Mouse (Mus musculus) spleen, embryonic (tissue): ENCODE results near the gene Zfhx2.

ENCODE experiments used
- CTCF ChIA-PET: fragments of 350-600 bp; sonication (Branson Sonifier 250); formaldehyde crosslinking; loops from one replicate; lab custom pipeline; 2022; lab: Charles Lee

Gene Zfhx2

DNA sequence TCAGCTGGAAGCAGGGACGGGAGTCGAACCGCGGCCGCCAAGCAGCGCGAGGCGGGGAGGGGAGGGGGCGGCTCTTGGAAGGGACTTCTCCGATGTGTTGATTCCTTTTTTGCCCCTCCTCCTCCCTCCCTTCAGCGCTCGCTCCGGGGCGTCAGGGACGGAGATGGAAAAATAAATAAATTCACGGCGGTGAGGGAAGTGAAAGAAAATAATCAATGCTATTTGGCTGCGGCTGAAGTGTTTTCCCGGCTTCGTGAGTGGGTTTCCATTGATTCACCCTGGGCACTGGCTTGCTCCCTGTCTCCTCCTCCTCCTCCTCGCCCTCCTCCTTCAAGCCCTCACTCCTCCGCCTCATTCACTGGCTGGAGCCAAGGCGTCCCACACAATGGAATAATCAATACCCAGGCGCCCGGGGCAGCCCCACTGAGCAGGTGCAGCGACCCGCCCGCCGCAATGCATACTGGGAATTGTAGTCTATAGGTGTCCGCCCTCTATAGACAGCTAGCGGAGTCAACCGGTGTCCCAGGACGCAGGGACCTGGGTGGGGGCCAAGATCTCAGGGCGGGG is at the start of gene Zfhx2:
Gene Zfhx2 (minus strand): TSS at position 314 of the 567 bp plus-strand sequence.
- CTCF ChIA-PET, result no interaction called here

DNA sequence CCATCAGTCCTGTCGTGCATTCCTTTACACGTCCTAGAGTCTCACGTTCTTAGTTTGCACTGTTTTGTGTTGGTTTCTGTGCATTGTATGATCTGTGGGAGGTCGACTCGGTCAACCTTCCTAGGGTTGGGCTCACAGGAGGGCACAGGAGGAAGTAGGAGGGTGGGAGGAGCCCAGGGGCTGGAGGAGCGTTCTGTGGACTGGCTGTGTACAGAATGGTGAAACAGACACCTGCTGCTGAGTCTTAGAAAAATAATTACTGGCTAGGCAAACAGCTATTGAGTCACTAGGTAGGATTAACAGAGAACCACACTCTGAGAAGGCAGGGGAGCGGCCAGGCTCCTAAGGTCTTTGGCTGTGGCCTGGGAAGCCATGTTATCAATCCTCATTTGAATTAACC is 47.2 kb upstream of the Zfhx2 start:
- CTCF ChIA-PET, result no interaction called here

DNA sequence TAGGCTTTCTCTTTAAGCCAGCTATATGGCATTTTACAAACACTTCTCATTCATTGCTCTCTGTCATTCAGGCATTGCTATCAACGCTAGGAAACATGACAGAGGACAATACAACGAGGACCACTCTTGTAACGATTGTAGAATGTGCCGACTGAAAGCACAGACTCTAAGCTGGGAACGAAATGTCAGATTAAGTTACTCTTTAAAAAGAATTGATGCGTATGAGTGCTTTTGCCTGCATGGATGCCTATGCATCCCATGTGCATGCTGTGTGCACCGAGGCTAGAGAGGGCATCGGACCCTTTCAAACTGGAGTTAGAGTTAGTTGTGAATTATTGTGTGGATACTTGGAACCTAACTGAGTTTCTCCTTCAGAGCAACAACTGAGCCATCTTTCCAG is 43.6 kb upstream of the Zfhx2 start:
- CTCF ChIA-PET, result no interaction called here

DNA sequence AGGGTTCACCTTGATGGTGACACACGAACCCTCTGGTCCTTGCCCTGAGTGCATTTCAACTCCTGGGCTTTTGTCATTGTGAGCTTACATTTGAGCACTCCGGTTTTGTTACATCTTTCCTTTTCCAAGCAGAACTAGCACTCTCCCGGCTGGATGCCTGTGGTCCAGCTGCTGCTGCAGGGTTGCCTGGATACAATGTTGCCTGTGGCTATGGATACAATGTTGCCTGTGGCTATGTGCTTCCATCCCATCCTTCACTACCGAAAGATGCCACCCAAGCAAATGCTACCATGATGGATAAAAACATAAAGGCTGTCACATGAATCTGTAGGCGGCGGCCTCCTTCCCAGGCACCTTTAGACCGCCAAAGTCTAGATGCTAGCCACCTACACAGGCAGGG is 34.4 kb upstream of the Zfhx2 start:
- CTCF ChIA-PET, result no interaction called here

DNA sequence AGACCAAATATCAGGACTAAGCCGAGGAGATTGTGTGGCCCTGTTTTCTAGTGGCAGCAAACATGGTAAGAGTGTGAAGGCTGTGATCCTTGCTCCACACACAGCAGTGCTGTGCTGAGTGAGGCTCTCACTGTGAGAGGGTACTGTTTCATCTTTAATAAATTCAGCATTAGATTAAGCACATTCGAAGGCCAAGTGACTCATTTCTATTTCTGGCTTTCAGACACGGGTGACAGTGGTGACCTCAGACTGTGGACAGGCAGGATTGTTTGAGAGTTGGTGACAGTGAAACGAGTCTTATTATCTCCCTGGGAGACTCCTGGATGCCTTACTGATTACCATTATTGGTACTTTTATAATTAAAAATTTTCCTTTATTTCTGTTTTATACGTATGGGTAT is 33.6 kb upstream of the Zfhx2 start:
- CTCF ChIA-PET, result no interaction called here

DNA sequence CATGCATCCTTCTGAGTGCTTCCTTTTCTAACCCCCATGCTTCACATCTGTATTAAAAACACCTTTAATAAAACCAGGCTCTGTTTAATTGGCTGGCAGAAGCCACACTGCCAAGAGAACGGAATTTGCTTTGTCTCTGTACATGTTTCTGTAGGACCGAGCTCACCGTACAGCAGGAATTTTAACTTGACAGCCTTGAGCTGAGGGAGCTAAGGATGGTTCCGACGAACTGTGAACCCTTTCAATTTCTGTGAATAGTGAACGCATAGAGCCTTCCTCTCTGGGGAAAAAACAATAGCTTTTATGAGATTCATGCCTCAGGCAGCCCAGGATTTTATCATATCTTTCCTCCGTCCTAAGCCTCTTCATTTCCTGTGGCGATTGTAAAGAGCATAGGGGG is 30.2 kb upstream of the Zfhx2 start:
- CTCF ChIA-PET, result no interaction called here

DNA sequence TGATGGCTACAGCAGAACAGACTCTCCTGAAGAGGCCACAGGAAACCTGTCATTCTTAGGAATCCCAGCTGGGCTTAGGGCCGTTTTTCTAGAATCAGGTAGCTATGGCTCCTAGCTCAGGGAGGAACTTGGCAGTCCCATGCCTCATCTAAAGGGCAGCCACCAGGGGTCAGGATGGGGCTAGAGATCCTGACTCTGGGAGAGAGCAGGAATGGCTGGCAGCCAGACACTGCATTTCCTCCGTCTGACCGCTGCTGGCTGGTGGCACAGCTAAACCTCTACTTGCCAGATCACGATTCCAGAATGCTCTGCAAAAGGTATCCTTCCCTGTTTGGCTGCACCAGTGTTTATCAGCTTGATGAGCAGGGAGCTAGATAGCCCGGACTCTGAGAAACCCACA is 29.8 kb upstream of the Zfhx2 start:
- CTCF ChIA-PET, result interaction anchor here (0.6 kb wide), 2 partner anchors 93 to 361 kb away, joined by 3 to 4 read pairs; no protein-coding TSS in a partner anchor

DNA sequence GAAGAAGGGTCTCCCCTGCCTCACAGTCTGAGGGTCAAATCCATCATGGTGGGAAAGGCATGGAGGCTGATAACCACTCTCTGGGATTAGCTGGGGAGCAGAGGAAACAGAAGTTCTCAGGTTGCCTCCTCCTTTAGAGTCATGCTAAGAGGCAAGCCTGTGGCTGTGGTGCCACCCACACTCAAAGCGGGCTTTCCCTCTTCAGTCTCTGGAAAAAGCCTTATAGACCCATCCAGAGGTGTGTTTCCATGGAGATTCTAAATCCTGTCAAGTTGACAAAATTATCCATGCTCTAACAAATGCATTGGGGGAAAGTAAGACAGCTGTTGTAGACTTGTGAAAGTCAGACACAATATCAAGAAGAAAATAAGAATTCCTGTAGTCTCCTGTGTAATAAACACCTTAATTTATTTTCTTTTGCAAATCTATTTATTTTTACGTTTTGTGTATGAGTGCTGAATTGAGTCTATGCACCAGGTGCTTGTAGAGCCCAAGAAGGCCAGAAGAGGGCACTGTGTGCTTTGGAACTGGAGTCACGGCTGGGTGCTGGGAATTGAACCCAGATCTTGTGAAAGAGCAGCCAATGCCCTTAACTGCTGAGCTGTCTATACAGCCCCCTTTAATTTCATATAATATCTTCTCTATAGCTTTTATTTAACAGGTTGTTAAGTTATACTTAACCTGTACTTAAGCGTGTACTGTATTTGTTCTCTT is 27.5 kb upstream of the Zfhx2 start:
- CTCF ChIA-PET, result no interaction called here

DNA sequence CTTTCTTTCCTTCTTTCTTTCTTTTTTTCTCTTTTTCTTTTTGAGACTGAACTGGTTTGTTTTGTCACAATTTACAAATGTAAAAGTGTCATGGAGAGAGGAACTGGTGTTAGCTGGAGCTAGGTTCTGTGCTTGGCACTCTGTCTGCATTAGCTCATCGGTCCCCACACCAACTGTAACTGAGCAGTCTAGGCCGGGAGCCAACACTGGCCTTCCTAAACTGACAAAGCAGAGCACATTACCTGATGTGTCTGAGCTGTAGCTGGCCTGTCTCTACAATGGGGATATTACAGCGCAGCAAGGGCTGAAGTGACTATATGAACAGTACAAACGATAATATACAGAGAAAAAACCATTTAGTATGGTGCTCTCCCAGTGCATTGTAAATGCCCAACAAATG is 26.7 kb upstream of the Zfhx2 start:
- CTCF ChIA-PET, result no interaction called here

DNA sequence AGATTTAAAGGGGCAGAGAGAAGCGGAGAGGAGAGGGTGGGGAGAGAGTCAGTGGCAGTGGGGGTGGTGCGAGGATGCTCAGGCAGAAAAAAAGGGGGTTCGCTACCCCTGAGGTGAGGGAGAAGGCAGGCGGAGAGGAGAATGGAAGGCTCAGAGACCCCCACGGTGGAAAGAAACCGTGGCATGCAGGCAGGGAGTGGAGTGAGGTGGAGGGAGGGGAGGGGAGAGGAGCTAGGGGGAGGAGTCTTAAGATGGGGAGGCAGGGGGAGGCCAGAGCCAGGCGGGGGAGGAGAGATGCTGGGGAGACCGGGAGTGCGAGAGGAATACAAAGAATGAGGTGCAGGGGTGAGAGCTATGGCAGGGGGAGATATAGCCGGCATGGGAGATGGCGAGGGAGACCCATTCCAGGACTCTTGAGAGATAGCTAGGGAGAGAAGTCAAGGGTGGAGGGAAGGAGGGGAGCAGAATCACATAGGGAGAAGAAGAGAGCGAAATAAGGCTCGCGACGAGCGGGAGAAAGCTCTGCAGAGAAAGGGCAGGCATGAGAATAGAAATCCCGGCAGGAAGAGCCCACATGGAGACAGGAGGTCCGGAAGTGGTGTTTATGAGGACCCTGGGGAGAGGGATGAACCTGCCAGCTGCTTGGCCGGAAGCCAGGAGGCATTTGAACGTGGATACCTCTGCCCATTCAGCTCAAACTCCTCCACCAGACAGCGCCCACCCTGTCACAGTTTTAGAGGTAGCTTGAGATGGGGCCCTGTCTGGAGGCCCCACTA is 24.5 kb upstream of the Zfhx2 start, which contains the start of gene Jph4:
Gene Jph4 (minus strand): TSS at position 511 of the 776 bp plus-strand sequence.
- CTCF ChIA-PET, result no interaction called here

DNA sequence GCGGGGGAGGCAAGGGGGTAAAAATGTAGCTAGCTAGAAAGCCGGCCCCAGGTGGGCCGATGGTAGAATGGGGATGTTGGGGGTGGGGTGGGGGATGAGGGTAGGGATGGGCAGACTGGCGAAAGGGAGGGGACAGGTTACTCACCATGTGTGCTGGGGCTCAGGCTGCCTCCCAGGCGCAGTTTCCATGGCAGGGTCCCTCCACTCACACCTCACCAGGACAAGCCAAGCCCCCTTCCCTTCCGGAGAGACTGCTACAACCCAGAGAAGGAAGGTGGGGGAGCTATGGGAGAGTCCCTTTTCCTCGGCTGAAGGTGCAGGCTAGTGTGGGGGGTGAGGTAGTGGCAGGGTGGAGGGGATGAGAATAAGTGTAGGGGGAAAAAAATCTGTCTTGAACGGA is 23.7 kb upstream of the Zfhx2 start:
- CTCF ChIA-PET, result no interaction called here

DNA sequence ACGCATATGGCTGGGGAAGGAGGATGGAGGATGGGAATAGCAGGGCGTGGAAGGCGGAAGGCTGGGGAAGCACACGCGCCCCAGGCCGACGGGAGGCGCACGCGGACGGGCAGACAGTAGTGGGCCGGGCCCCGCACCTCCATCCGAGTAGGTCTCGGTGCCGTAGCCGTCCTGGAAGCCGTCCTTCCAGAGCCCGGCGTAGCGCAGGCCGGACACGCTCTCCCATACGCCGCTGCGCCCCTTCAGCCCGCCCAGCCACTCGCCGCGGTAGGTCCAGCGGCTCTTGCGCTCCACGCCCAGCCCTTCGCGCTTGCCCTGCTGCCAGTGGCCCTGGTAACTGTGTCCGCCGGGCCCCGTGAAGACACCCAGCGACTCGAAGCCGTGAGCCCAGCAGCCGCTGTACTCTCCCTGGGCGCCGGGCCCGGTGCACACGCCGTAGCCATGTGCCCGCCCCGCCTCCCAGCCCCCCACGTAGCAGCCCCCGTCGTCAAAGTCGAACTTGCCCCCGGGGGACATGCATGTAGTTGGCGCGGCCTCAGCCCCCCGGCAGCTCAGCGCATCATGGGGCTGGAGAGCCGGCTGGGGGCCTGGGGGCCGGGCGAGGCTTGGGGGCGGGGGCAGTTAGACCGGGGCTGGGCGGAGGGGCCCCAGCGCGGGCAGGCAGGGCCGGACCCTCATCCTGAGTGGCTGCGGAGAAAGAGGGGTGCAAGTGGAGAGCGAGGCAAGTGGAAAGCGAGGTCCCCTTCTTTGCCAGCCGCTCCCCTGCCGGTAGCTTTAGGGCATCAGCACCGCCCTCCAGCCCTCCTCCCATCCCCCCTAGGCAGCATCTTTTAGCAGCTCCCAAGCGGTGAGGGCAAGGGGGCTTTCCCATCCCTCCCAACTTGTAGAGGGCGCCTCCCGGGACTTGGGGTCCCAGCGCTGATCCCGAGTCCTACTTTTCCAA is 22.9 kb upstream of the Zfhx2 start:
- CTCF ChIA-PET, result interaction anchor here (0.5 to 0.7 kb wide), 2 partner anchors 47 to 933 kb away, joined by 3 read pairs; no protein-coding TSS in a partner anchor

DNA sequence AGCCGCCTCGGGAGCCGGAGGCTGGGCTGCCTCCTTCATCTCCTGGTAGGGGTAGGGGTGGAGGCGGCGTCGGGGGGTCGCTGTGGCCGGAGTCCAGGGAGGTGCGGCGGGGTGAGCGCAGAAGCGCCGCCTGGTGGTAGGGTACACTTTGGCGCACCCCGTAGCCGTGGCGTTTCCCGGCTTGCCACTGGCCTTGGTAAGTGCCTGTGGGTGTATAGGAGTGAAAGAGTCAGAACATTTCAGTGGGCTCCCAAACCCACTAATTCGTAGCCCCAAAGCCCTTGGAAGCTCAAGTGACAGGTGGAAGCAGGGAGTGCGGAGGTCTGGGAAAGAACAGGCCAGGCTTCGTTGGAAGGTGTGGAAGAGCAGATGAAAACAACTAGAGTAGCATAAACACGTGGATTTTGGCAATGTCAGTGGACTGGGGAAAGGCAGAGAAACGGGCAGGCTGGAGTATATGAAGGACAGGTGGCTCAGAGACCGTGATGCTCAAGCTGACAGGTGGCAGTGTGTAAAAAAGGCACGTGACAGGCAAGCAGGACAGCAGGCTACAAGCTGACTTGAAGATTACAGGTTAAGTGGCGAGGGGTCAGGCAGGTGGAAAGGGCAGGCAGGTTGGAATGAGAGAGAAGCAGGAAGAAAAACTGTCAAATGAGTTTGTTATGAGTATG is 22.0 kb upstream of the Zfhx2 start:
- CTCF ChIA-PET, result no interaction called here

DNA sequence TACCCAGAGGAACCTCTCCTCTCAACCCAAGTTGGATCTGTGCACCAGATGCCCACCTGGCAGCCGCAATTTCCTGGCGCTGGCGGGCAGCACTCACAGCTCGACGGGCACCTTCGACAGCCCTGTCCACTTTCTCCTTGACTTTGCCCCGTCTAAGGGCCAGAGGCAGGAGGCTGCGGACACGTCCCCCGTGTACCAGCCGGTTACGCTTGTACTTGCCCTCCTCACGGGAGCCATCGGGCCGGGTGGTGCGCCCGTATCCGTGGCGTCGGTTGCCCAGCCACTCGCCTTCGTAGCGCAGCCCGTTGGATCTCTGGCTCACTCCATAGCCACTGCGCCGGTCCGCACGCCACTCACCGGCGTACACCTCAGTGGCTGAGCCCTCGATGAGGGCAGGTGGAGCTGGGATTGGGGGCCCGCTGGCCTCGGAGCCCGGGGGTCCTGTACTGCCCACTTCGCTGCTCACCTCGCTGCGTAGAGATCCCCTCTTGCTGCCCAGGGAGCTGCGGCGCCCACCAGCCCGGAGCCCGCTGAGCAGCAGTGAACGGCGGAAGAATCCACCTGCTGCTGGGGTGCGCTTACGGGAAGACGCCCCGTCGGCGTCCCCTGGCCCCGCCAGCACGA is 21.3 kb upstream of the Zfhx2 start:
- CTCF ChIA-PET, result no interaction called here

DNA sequence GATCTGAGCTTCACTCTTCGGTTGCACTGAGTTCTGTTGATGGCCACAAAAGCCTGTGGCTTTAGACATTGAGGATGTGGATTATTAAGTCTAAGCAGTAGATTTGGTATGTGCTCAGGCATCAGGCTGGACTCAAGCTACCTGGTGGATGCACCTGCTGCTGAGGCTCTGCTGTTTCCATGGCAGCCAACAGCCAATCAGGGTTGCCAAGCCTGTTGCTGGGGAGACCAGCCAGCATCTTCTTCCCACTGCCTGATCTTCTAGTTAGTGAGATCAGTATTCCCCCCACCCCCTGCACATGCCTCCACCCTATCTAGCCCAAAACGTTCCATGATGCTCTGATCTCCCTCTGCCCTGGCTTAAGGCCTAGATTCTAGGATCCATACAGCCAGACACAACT is 19.6 kb upstream of the Zfhx2 start:
- CTCF ChIA-PET, result no interaction called here

DNA sequence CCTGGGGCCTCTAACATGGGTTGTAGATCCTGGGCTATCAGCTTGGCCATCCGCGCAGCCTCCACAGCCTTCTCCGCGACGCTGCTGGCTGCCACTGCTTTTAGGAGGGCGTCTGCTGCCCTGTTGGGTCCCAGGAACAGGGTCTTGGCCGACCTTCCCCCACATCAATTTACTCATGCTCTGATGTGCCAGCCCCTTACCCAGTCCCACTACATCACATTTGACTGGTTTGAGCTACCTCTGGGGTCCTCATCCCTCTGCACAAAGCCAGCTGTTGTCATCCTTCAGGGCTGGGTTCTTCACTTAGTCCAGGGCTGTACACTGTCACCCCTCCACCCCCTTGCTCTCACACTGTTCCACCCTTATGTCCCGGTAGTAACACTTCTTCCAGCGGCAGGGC is 18.0 kb upstream of the Zfhx2 start:
- CTCF ChIA-PET, result no interaction called here

DNA sequence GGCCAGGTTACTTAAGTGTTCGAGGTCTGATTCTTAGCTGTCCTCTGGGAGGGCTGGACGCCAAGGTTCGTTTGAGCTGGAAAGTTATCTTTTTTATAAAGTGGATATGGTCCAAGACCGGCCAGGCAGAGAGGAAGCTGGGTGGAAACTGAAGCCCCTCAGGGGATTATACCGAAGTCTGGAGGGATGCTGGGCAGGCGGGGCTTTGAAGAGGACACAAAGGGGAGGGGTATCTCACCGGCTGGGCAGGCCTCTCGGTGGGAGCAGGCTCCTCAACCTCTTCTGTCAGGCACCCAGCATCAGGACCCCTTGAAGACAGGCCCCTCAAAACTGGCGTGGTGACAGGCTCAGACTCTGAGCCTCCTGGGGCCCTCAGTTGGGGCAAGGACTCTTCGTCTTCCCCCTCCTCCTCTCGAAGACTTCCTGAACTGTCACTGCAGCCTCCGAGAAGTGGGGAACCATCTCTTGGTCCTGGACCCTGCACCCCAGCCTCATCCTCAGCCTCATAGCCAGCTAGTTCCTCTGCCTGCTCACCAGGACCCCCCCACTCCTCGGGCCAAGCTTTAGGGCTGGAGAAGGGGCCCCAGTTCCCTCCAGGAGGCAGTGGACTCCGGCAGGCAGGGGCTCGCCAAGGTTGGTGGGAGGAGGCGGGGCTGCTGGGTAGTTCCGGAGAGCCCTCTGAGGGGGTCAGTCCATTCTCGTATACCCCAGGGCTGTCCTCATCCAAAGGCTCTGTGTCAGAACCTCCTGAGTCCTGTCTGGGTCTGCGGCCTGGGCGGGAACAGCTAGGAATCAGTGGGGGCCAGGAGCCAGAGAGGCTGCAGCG is 17.1 kb upstream of the Zfhx2 start:
- CTCF ChIA-PET, result no interaction called here

DNA sequence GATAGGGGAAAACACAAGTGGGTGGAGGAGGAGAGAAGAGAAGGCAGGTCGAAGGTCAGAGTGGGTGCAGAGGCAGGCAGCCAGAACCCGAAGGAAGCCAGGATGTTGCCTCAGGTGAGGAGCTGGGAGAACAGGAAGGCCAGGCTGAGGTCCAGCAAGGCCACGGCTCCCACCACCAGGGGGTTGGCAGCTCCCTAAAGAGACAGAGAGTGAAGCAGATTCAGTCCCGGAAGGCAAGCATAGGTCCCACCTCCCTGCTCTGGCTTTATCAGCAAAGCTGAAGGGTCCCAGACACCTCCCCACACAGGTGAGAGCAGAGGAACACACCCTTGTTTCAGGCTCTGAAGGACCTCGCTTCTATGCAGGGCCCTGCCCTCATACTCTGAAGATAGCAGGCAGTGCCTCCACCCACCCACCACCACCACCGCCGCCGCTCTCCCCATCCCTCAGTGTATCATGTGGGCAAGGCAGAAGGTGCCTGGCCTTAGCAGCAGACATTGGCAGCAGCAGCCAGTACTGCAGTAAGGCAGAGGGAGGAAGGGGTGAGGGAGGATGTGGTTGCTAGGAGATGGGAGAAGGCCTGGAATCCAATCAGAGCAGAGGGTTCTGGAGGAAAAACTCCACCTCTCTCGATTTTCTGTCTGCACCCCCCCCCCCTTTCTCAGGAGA is 16.2 kb upstream of the Zfhx2 start:
- CTCF ChIA-PET, result no interaction called here

DNA sequence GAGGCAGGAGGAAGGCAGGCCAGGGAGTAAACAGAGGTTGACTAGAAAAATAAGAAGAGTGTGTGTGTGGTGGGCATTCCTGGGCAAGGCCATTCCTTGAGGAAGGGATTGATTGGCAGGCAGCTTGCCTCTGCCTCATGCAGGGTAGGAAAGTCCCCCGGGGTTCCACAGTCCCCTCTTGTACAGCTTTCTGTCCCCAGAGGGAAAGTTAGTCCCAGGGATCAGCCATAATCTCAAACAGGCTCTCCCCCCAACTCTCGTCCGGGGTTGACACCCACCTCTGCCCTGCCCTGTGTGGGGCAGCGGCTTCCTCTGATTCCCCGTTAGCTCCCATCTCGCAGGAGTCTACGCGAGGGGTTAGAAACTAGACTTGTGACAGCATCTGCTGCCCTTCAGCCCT is 14.9 kb upstream of the Zfhx2 start:
- CTCF ChIA-PET, result interaction anchor here (0.7 kb wide), 1 partner anchor 371 kb away, joined by 3 read pairs; the partner anchor contains the start of gene Dhrs4
